Mouse (Mus musculus): ENCODE results near the gene Anks4b. TPM values are rescaled to one million over a fixed set of nuclear protein-coding genes. Genes with fewer than 3 reads are reported as not detected.

The Anks4b gene
- total and polyA plus RNA-seq, 2 experiments: 17.0 to 40.0 TPM

- Histone ChIP-seq H3K36me3 (ENCODE audit: control insufficient read depth, insufficient read depth, low read length) (no peaks in the 10 kb centered on the region), H3K4me3 (ENCODE audit: insufficient read depth, low read depth, low read length) (no peak overlapping the region), H3K4me1 (ENCODE audit: control insufficient read depth, insufficient read depth, low read length) (peaks cover 26% of the 10 kb centered on the region), H3K79me2 (ENCODE audit: control insufficient read depth, insufficient read depth, low read length) (no peaks in the 10 kb centered on the region), H3K27ac (replicated peaks; ENCODE audit: insufficient read depth, low read depth, low read length) (peak overlapping the region; percentile 92), H3K27me3 (ENCODE audit: control insufficient read depth, insufficient read depth, low read length) (no peaks in the 10 kb centered on the region), H3K9ac (ENCODE audit: low read depth, low read length) (peak overlapping the region; percentile 33; the same call in 1 of the 2 replicates)
- TF ChIP-seq POLR2A (IDR thresholded peaks at IDR 0.05; ENCODE audit: extremely low read depth, insufficient read depth, low read length) (no peak), CTCF (IDR thresholded peaks at IDR 0.05; ENCODE audit: low read depth, low read length) (0 out of 2 replicates have a peak, but pooled peaks have one; percentile 7)
- WGBS: 19% methylated on average over 8 of the region's 8 CpGs
- peak; percentile 99 for DNase-seq (ENCODE audit: extremely low read depth, low read depth, low spot score)
These were observed 15.9 kb downstream of the Anks4b start for GRCm38 (mm10) chr7:120189369-120190149.

GRCm38 (mm10) chr7:120190150-120190665 lies 16.6 kb downstream of the Anks4b start:
- 20% methylated on average over 8 of the region's 8 CpGs for WGBS
- peak; percentile 77 for DNase-seq (ENCODE audit: extremely low read depth, low read depth, low spot score)

GRCm38 (mm10) chr7:120192207-120192606 lies 18.5 kb downstream of the Anks4b start:
- WGBS: 62% methylated on average over 3 of the region's 3 CpGs
- DNase-seq (ENCODE audit: extremely low read depth, low read depth, low spot score): no peak
- no peak overlapping the region for H3K27ac ChIP-seq (replicated peaks; ENCODE audit: insufficient read depth, low read depth, low read length)
- no peaks in the 10 kb centered on the region for H3K36me3 ChIP-seq (ENCODE audit: control insufficient read depth, insufficient read depth, low read length)
- no peak overlapping the region for H3K9ac ChIP-seq (ENCODE audit: low read depth, low read length)
- no peaks in the 10 kb centered on the region for H3K27me3 ChIP-seq (ENCODE audit: control insufficient read depth, insufficient read depth, low read length)
- no peaks in the 10 kb centered on the region for H3K79me2 ChIP-seq (ENCODE audit: control insufficient read depth, insufficient read depth, low read length)
- peaks cover 14% of the 10 kb centered on the region for H3K4me1 ChIP-seq (ENCODE audit: control insufficient read depth, insufficient read depth, low read length)
- H3K4me3 ChIP-seq (ENCODE audit: insufficient read depth, low read depth, low read length): no peak overlapping the region
- TF ChIP-seq POLR2A (IDR thresholded peaks at IDR 0.05; ENCODE audit: extremely low read depth, insufficient read depth, low read length): no peak
- no peak for TF ChIP-seq CTCF (IDR thresholded peaks at IDR 0.05; ENCODE audit: low read depth, low read length)

More at GRCm38 (mm10) chr7:120190150-120190665, 16.6 kb downstream of the Anks4b start:
- Histone ChIP-seq H3K9ac (ENCODE audit: low read depth, low read length) (no peak overlapping the region), H3K4me3 (ENCODE audit: insufficient read depth, low read depth, low read length) (no peak overlapping the region), H3K27ac (replicated peaks; ENCODE audit: insufficient read depth, low read depth, low read length) (peak overlapping the region; percentile 92), H3K4me1 (ENCODE audit: control insufficient read depth, insufficient read depth, low read length) (peaks cover 25% of the 10 kb centered on the region), H3K79me2 (ENCODE audit: control insufficient read depth, insufficient read depth, low read length) (no peaks in the 10 kb centered on the region), H3K27me3 (ENCODE audit: control insufficient read depth, insufficient read depth, low read length) (no peaks in the 10 kb centered on the region), H3K36me3 (ENCODE audit: control insufficient read depth, insufficient read depth, low read length) (no peaks in the 10 kb centered on the region)
- no peak for TF ChIP-seq POLR2A (IDR thresholded peaks at IDR 0.05; ENCODE audit: extremely low read depth, insufficient read depth, low read length)
- TF ChIP-seq CTCF (IDR thresholded peaks at IDR 0.05; ENCODE audit: low read depth, low read length): no peak

- H3K4me3 ChIP-seq (ENCODE audit: insufficient read depth, low read depth, low read length): no peak overlapping the region
- H3K4me1 ChIP-seq (ENCODE audit: control insufficient read depth, insufficient read depth, low read length): peaks cover 13% of the 10 kb centered on the region
- 80% methylated on average over 6 of the region's 6 CpGs for WGBS
- TF ChIP-seq CTCF (IDR thresholded peaks at IDR 0.05; ENCODE audit: low read depth, low read length) (no peak), POLR2A (IDR thresholded peaks at IDR 0.05; ENCODE audit: extremely low read depth, insufficient read depth, low read length) (no peak)
- H3K27me3 ChIP-seq (ENCODE audit: control insufficient read depth, insufficient read depth, low read length): no peaks in the 10 kb centered on the region
- H3K9ac ChIP-seq (ENCODE audit: low read depth, low read length): no peak overlapping the region
- no peak overlapping the region for H3K27ac ChIP-seq (replicated peaks; ENCODE audit: insufficient read depth, low read depth, low read length)
- no peak for DNase-seq (ENCODE audit: extremely low read depth, low read depth, low spot score)
- H3K36me3 ChIP-seq (ENCODE audit: control insufficient read depth, insufficient read depth, low read length): no peaks in the 10 kb centered on the region
- H3K79me2 ChIP-seq (ENCODE audit: control insufficient read depth, insufficient read depth, low read length): no peaks in the 10 kb centered on the region
These were observed 19.2 kb downstream of the Anks4b start for GRCm38 (mm10) chr7:120192816-120193215.

- 89% methylated on average over 4 of the region's 4 CpGs for WGBS
- no peak for DNase-seq (ENCODE audit: extremely low read depth, low read depth, low spot score)
- no peak overlapping the region for H3K4me3 ChIP-seq (ENCODE audit: insufficient read depth, low read depth, low read length)
- no peaks in the 10 kb centered on the region for H3K27me3 ChIP-seq (ENCODE audit: control insufficient read depth, insufficient read depth, low read length)
- no peaks in the 10 kb centered on the region for H3K36me3 ChIP-seq (ENCODE audit: control insufficient read depth, insufficient read depth, low read length)
- H3K27ac ChIP-seq (replicated peaks; ENCODE audit: insufficient read depth, low read depth, low read length): no peak overlapping the region
- no peaks in the 10 kb centered on the region for H3K79me2 ChIP-seq (ENCODE audit: control insufficient read depth, insufficient read depth, low read length)
- TF ChIP-seq CTCF (IDR thresholded peaks at IDR 0.05; ENCODE audit: low read depth, low read length): no peak
- no peak for TF ChIP-seq POLR2A (IDR thresholded peaks at IDR 0.05; ENCODE audit: extremely low read depth, insufficient read depth, low read length)
- H3K4me1 ChIP-seq (ENCODE audit: control insufficient read depth, insufficient read depth, low read length): 0 out of 2 replicates have a peak, but pooled peaks cover 1% of the 10 kb centered on the region
- H3K9ac ChIP-seq (ENCODE audit: low read depth, low read length): no peak overlapping the region
These were observed 21.5 kb downstream of the Anks4b start for GRCm38 (mm10) chr7:120195207-120195606.
